Mouse (Mus musculus) neural tube, embryonic 12.5 days (tissue): ENCODE measurements at regions not wholly inside any gene's neighbourhood (a gene's known extent, or its start where the extent isn't known, plus 50 kb on each side); places are given as distances from the start of the nearest gene placed in this dataset.

Experiments
- ATAC-seq: fragments of 200-750 bp; cut with Nextera tagmentation; 2 replicates; pipeline ENCODE4 v1.8.0; 2017; ENCODE audit warnings: low read depth, mild to moderate bottlenecking, moderate TSS enrichment, moderate library complexity; ENCODE audit not compliant: low FRiP score
- H3K27ac ChIP-seq: fragments of 300-500 bp; sonication (generic); 2 replicates; pipeline ENCODE4 v1.5.1; 2016
- H3K27me3 ChIP-seq: fragments of 300-500 bp; sonication (generic); replicated peaks from 2 replicates; pipeline ENCODE4 v1.6.1; 2016; ENCODE audit warnings: mild to moderate bottlenecking
- H3K36me3 ChIP-seq: fragments of 300-500 bp; sonication (generic); 2 replicates; pipeline ENCODE4 v1.6.1; 2016; ENCODE audit warnings: mild to moderate bottlenecking
- H3K4me1 ChIP-seq: fragments of 300-500 bp; sonication (generic); 2 replicates; pipeline ENCODE4 v1.6.1; 2016
- H3K4me2 ChIP-seq: fragments of 300-500 bp; sonication (generic); replicated peaks from 2 replicates; pipeline ENCODE4 v1.6.1; 2016; ENCODE audit warnings: mild to moderate bottlenecking
- H3K4me3 ChIP-seq: fragments of 300-500 bp; sonication (generic); 2 replicates; pipeline ENCODE4 v1.5.1; 2016
- H3K9ac ChIP-seq: fragments of 300-500 bp; sonication (generic); 2 replicates; pipeline ENCODE4 v1.6.1; 2016; ENCODE audit warnings: mild to moderate bottlenecking
- H3K9me3 ChIP-seq: fragments of 300-500 bp; sonication (generic); 2 replicates; pipeline ENCODE4 v1.6.1; 2016; ENCODE audit warnings: mild to moderate bottlenecking
- whole genome bisulfite sequencing: fragments of 180-500 bp; shearing (Covaris S2); methylation state at CpG from one replicate; pipeline ENCODE4 v1.1.7; 2016; 5-methylcytosine and 5-hydroxymethylcytosine counted together

DNA sequence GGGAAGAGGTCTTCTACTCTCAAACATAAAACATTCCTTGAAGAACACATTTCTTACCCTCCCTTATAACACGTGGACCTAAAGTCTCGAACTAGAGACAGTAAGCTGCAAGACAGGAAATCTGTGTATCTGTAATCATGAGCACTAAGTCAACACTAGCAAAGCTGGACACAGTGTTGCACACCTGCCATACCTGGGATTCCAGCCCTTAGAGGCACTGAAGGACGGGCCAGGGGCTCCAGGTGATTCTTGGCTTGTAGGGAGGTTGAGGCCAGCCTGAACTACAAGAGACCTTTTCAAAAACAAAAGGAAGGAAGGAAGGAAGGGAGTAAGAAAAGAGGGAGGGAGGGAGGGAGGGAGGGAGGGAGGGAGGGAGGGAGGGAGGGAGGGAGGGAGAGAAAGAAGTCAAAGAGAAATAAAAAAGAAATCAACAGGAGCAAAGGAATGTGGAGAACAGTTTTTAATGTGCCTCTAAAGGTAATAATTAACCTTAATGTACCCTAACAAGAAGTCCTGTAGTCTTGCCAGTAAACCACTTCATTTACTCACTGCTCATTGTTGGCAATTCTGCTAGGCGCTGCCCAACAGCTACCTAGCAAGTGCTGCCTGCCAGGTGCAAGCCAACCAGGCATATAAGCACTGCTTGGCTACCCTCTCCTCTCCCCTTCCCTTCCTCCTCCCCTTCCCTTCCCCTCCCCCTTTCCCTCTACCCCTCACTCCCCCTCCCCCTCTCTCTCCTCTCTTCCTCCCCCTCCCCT is 401.0 kb upstream of the Acvr2a start:
- WGBS = 84% methylated on average over 4 of the region's 4 CpGs
- H3K27me3 ChIP-seq = no peaks in the 10 kb centered on the region
- no peak overlapping the region for H3K4me2 ChIP-seq
- no peak overlapping the region for H3K4me3 ChIP-seq
- ATAC-seq = no peak
- H3K27ac ChIP-seq = no peak overlapping the region
- H3K9me3 ChIP-seq = no peaks in the 10 kb centered on the region
- no peaks in the 10 kb centered on the region for H3K36me3 ChIP-seq
- H3K4me1 ChIP-seq = peaks cover 9% of the 10 kb centered on the region; the same call in 1 of the 2 replicates
- no peak overlapping the region for H3K9ac ChIP-seq

GRCm38 (mm10) chr2:48414596-48415481 is 399.1 kb upstream of the Acvr2a start:
- Histone ChIP-seq H3K4me1 (peaks cover 9% of the 10 kb centered on the region; the same call in 1 of the 2 replicates), H3K4me3 (no peak overlapping the region), H3K27ac (no peak overlapping the region), H3K36me3 (no peaks in the 10 kb centered on the region), H3K9ac (no peak overlapping the region), H3K4me2 (no peak overlapping the region), H3K27me3 (no peaks in the 10 kb centered on the region), H3K9me3 (no peaks in the 10 kb centered on the region)
- ATAC-seq = peak; percentile 49
- 17% methylated on average over 10 of the region's 10 CpGs for WGBS

DNA sequence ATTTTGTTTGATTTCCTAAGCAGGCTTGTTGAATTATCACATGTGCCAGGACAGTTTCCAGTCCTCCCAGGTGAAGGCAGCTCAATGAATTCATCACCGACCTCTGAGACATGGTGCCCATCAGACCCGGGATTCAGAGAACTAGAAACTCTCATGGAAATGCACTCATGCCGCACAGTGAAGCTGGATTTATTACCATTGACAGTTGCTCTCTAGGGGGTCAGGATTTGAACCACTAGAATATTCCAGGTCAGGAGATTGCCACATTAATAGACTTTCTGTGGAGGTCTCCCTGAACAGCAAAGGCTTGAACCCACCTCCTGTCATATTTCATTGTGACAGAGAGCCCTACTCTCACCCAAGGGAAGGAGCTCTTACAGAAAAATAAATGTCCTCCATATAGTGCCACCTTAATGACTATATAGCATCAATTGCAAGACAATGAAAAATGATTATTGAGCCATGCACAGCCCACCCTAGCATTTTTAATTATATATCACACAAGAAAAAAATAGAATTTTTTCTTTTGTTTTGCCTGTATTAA is 397.6 kb upstream of the Acvr2a start:
- Histone ChIP-seq H3K9me3 (no peaks in the 10 kb centered on the region), H3K4me2 (no peak overlapping the region), H3K27me3 (no peaks in the 10 kb centered on the region), H3K36me3 (no peaks in the 10 kb centered on the region), H3K27ac (no peak overlapping the region), H3K9ac (no peak overlapping the region), H3K4me3 (no peak overlapping the region), H3K4me1 (peaks cover 9% of the 10 kb centered on the region; the same call in 1 of the 2 replicates)
- 33% methylated on average over 3 of the region's 3 CpGs for WGBS
- ATAC-seq = peak; percentile 57; the same call in 1 of the 2 replicates

GRCm38 (mm10) chr2:48417000-48417596 is 396.8 kb upstream of the Acvr2a start:
- no peak for ATAC-seq
- Histone ChIP-seq H3K27ac (no peak overlapping the region), H3K4me3 (no peak overlapping the region), H3K9ac (no peak overlapping the region), H3K4me2 (no peak overlapping the region), H3K27me3 (no peaks in the 10 kb centered on the region), H3K9me3 (no peaks in the 10 kb centered on the region), H3K4me1 (peaks cover 9% of the 10 kb centered on the region; the same call in 1 of the 2 replicates), H3K36me3 (no peaks in the 10 kb centered on the region)
- 50% methylated on average over 4 of the region's 4 CpGs for WGBS

DNA sequence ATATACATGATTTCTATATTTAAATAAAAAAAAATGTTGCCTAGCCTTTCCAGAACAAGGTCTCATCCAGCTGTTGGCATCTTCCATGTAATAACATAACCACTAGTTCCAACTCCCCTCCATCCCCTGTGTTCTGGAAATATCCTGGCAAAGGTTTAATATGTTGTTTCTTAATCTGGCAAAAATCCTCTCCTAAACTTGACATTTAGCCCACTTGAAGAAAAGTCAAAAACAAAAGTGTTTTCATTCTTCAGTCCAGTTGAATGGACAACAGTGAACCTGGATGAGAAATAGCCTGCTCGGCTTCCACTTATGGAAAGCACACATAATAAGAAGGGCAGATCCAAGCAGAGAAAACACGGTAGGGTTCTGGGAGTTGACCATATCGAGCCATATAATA is 393.1 kb upstream of the Acvr2a start:
- Histone ChIP-seq H3K4me2 (no peak overlapping the region), H3K4me1 (peaks cover 26% of the 10 kb centered on the region), H3K4me3 (no peak overlapping the region), H3K36me3 (no peaks in the 10 kb centered on the region), H3K27ac (no peak overlapping the region), H3K9me3 (no peaks in the 10 kb centered on the region), H3K27me3 (no peaks in the 10 kb centered on the region), H3K9ac (no peak overlapping the region)
- ATAC-seq = no peak
- 92% methylated on average over 3 of the region's 3 CpGs for WGBS

DNA sequence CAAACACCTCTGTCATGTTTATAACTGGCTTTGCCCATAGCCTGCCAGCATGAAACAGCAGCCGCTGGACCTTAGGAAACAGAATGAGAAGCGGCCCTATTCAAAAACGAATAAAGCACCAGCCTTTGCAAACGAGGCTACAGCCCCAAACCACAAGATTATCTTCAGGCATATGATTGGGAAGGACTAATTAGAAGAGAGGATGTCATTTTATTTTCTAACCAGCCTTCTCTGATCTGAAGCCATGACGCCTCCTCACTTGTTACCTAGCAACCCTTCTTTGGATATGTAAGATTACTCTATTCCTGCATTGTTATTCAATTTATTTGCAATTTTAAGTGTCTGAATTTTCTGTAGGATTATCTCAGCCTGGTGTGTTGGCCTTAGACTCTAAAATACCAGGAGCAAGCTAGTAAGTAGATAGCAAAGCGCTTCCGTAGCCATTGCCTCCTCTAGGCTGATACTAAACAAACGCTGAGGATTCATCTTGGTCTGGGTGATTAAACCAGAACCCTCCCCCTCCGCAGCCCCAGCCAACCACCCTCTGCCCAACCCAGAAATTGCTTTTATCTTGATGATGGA is 390.0 kb upstream of the Acvr2a start:
- Histone ChIP-seq H3K4me3 (no peak overlapping the region), H3K27ac (no peak overlapping the region), H3K9ac (0 out of 2 replicates have a peak overlapping the region, but pooled peaks have one; percentile 3)

DNA sequence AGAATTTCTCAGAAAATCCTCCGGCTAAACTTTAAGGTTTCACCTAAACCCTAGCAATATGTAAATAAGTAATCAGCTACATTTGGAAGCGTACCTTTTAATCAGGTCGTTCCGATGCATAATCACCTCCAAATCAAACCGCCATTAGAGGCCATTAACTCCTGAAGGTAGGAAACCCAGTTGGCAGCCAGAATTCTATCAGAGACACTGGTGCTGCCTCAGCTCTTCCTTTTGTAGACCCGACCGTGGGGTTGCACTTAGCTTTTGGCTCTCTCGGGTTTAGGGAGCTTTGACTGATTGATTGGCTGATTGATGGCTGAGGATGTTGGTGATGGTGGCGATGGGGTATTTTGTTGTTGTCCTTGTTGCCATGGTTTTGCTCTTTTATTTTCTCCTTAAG is 389.3 kb upstream of the Acvr2a start:
- Histone ChIP-seq H3K27me3 (no peaks in the 10 kb centered on the region), H3K4me3 (no peak overlapping the region), H3K4me1 (peaks cover 26% of the 10 kb centered on the region), H3K9ac (no peak overlapping the region), H3K36me3 (no peaks in the 10 kb centered on the region), H3K4me2 (peak overlapping the region; percentile 35), H3K27ac (no peak overlapping the region), H3K9me3 (no peaks in the 10 kb centered on the region)
- ATAC-seq = no peak
- 16% methylated on average over 9 of the region's 9 CpGs for WGBS

More for the DNA sequence above, 390.0 kb upstream of the Acvr2a start:
- Histone ChIP-seq H3K4me2 (peak overlapping the region; percentile 35; the same call in 1 of the 2 replicates), H3K27me3 (no peaks in the 10 kb centered on the region), H3K9me3 (no peaks in the 10 kb centered on the region), H3K4me1 (peaks cover 26% of the 10 kb centered on the region), H3K36me3 (no peaks in the 10 kb centered on the region)
- 12% methylated on average over 9 of the region's 9 CpGs for WGBS
- ATAC-seq = peak; percentile 78

GRCm38 (mm10) chr2:48425200-48426090 is 388.5 kb upstream of the Acvr2a start:
- H3K9ac ChIP-seq = no peak overlapping the region
- H3K4me2 ChIP-seq = no peak overlapping the region
- WGBS = 10% methylated on average over 12 of the region's 12 CpGs
- H3K36me3 ChIP-seq = no peaks in the 10 kb centered on the region
- peaks cover 26% of the 10 kb centered on the region for H3K4me1 ChIP-seq
- ATAC-seq = no peak
- no peak overlapping the region for H3K4me3 ChIP-seq
- H3K27ac ChIP-seq = no peak overlapping the region
- H3K27me3 ChIP-seq = no peaks in the 10 kb centered on the region
- H3K9me3 ChIP-seq = no peaks in the 10 kb centered on the region

- no peak for ATAC-seq
- no peaks in the 10 kb centered on the region for H3K9me3 ChIP-seq
- no peak overlapping the region for H3K9ac ChIP-seq
- no peak overlapping the region for H3K4me2 ChIP-seq
- H3K4me3 ChIP-seq = no peak overlapping the region
- no peaks in the 10 kb centered on the region for H3K36me3 ChIP-seq
- no peak overlapping the region for H3K27ac ChIP-seq
- no peaks in the 10 kb centered on the region for H3K27me3 ChIP-seq
- WGBS = 89% methylated on average over 1 of the region's 1 CpGs
- H3K4me1 ChIP-seq = no peaks in the 10 kb centered on the region
These were observed 381.4 kb upstream of the Acvr2a start for GRCm38 (mm10) chr2:48432545-48432944.

DNA sequence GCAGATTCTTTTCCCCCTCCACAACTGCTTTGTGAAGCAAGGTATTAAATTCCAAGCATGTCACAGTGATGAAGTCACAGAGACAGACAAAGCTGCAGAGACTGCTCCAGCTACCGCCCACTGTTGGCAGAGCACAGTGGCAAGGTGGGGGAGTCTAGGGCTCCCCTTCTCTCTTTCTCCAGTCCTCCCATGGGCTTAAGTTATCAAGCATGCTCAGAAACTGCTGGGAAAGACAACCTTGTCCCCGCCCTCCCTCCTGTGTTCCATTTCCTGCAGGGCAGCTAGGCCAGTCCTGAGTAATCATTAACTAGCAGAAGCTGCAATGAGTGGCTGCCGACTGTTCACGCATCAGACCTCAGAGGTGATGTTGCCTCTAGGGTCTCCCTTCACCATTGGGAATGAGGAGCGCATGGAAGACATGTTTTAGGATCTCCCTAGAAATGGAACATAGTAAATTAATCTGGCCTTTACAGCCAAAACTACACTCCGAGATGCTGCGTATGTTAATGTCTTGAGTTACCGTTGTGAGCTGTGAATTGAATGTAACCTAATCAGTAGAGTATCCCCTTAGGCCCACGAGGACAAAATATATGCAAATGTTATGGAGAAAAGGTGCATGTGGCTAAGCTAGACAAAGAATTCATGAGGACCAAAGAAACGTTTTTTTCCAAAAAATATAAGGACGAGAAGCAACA is 372.5 kb upstream of the Acvr2a start:
- Histone ChIP-seq H3K27ac (no peak overlapping the region), H3K4me3 (no peak overlapping the region), H3K9me3 (no peaks in the 10 kb centered on the region), H3K27me3 (no peaks in the 10 kb centered on the region), H3K4me2 (no peak overlapping the region; the same call in 1 of the 2 replicates), H3K4me1 (peaks cover 10% of the 10 kb centered on the region), H3K9ac (no peak overlapping the region), H3K36me3 (no peaks in the 10 kb centered on the region)
- ATAC-seq = peak; percentile 65
- WGBS = 33% methylated on average over 11 of the region's 11 CpGs
